Mouse (Mus musculus) testis, adult 2 months (tissue): ENCODE measurements at regions not wholly inside any gene's neighbourhood (a gene's known extent, or its start where the extent isn't known, plus 50 kb on each side); places are given as distances from the start of the nearest gene placed in this dataset.

ENCODE experiments used
- H3K27ac ChIP-seq: fragments of 200-500 bp; 2 replicates; pipeline ENCODE4 v1.5.1; 2012; ENCODE audit warnings: low read depth, low read length; ENCODE audit not compliant: control insufficient read depth, insufficient read depth
- H3K27me3 ChIP-seq: fragments of 200-500 bp; 2 replicates; pipeline ENCODE4 v1.6.1; 2012; ENCODE audit warnings: mild to moderate bottlenecking, low read length, moderate library complexity; ENCODE audit not compliant: control insufficient read depth, insufficient read depth
- H3K36me3 ChIP-seq: fragments of 200-500 bp; 2 replicates; pipeline ENCODE4 v1.6.1; 2012; ENCODE audit warnings: mild to moderate bottlenecking, low read length; ENCODE audit not compliant: control insufficient read depth, insufficient read depth
- H3K4me1 ChIP-seq: fragments of 200-500 bp; 2 replicates; pipeline ENCODE4 v1.6.1; 2012; ENCODE audit warnings: low read length; ENCODE audit not compliant: control insufficient read depth, insufficient read depth
- H3K4me3 ChIP-seq: fragments of 200-500 bp; 2 replicates; pipeline ENCODE4 v1.5.1; 2012; ENCODE audit warnings: low read depth, mild to moderate bottlenecking, low read length, moderate library complexity, mixed read lengths; ENCODE audit not compliant: control insufficient read depth
- CTCF ChIP-seq: fragments of 200-500 bp; IDR thresholded peaks from 2 replicates; pipeline ENCODE4 v1.5.1; 2012; ENCODE audit warnings: low read depth, mild to moderate bottlenecking, inconsistent platforms, low read length, moderate library complexity; ENCODE audit not compliant: control insufficient read depth, insufficient read depth, insufficient replicate concordance
- POLR2A ChIP-seq: fragments of 200-500 bp; IDR thresholded peaks from 2 replicates; pipeline ENCODE4 v1.6.1; 2012; ENCODE audit warnings: low read depth, mild to moderate bottlenecking, inconsistent platforms, low read length, moderate library complexity; ENCODE audit not compliant: control insufficient read depth

GRCm38 (mm10) chr10:16670286-16670685 lies 1052.7 kb upstream of the Cited2 start:
- no peak overlapping the region for H3K4me3 ChIP-seq
- no peak overlapping the region for H3K27ac ChIP-seq
- H3K4me1 ChIP-seq: no peaks in the 10 kb centered on the region
- no peaks in the 10 kb centered on the region for H3K36me3 ChIP-seq
- H3K27me3 ChIP-seq: no peaks in the 10 kb centered on the region
- TF ChIP-seq POLR2A: no peak
- TF ChIP-seq CTCF: no peak

GRCm38 (mm10) chr10:16681001-16681400 lies 1042.0 kb upstream of the Cited2 start:
- TF ChIP-seq CTCF (no peak), POLR2A (no peak)
- Histone ChIP-seq H3K4me3 (no peak overlapping the region), H3K36me3 (no peaks in the 10 kb centered on the region), H3K27me3 (no peaks in the 10 kb centered on the region), H3K4me1 (no peaks in the 10 kb centered on the region), H3K27ac (no peak overlapping the region)

- TF ChIP-seq CTCF (no peak), POLR2A (no peak)
- H3K36me3 ChIP-seq: no peaks in the 10 kb centered on the region
Observed at GRCm38 (mm10) chr10:16685352-16685751, 1037.7 kb upstream of the Cited2 start.

GRCm38 (mm10) chr10:16706976-16707375 lies 1016.0 kb upstream of the Cited2 start:
- TF ChIP-seq POLR2A (no peak), CTCF (no peak)

More at GRCm38 (mm10) chr10:16685352-16685751, 1037.7 kb upstream of the Cited2 start:
- H3K4me3 ChIP-seq: no peak overlapping the region
- no peak overlapping the region for H3K27ac ChIP-seq
- no peaks in the 10 kb centered on the region for H3K4me1 ChIP-seq
- H3K27me3 ChIP-seq: no peaks in the 10 kb centered on the region

GRCm38 (mm10) chr10:16713143-16713542 lies 1009.9 kb upstream of the Cited2 start:
- no peak overlapping the region for H3K27ac ChIP-seq
- H3K27me3 ChIP-seq: no peaks in the 10 kb centered on the region
- H3K4me1 ChIP-seq: no peaks in the 10 kb centered on the region
- TF ChIP-seq POLR2A (no peak), CTCF (no peak)
- no peaks in the 10 kb centered on the region for H3K36me3 ChIP-seq
- H3K4me3 ChIP-seq: no peak overlapping the region

More at GRCm38 (mm10) chr10:16706976-16707375, 1016.0 kb upstream of the Cited2 start:
- Histone ChIP-seq H3K4me3 (no peak overlapping the region), H3K4me1 (no peaks in the 10 kb centered on the region), H3K27ac (no peak overlapping the region), H3K27me3 (no peaks in the 10 kb centered on the region), H3K36me3 (no peaks in the 10 kb centered on the region)

GRCm38 (mm10) chr10:16714065-16714464 lies 1009.0 kb upstream of the Cited2 start:
- H3K4me3 ChIP-seq: no peak overlapping the region
- no peaks in the 10 kb centered on the region for H3K4me1 ChIP-seq
- TF ChIP-seq CTCF: no peak
- no peak for TF ChIP-seq POLR2A
- H3K27ac ChIP-seq: no peak overlapping the region
- H3K27me3 ChIP-seq: no peaks in the 10 kb centered on the region
- H3K36me3 ChIP-seq: no peaks in the 10 kb centered on the region

GRCm38 (mm10) chr10:16714526-16714925 lies 1008.5 kb upstream of the Cited2 start:
- H3K4me1 ChIP-seq: no peaks in the 10 kb centered on the region
- no peak overlapping the region for H3K27ac ChIP-seq
- no peak overlapping the region for H3K4me3 ChIP-seq
- no peaks in the 10 kb centered on the region for H3K36me3 ChIP-seq
- H3K27me3 ChIP-seq: no peaks in the 10 kb centered on the region
- TF ChIP-seq POLR2A: no peak
- TF ChIP-seq CTCF: no peak

GRCm38 (mm10) chr10:16742246-16742645 lies 980.8 kb upstream of the Cited2 start:
- no peaks in the 10 kb centered on the region for H3K4me1 ChIP-seq
- no peaks in the 10 kb centered on the region for H3K36me3 ChIP-seq
- TF ChIP-seq CTCF: no peak
- no peak for TF ChIP-seq POLR2A
- no peak overlapping the region for H3K27ac ChIP-seq
- H3K4me3 ChIP-seq: no peak overlapping the region
- no peaks in the 10 kb centered on the region for H3K27me3 ChIP-seq
